Mouse (Mus musculus): ENCODE measurements at regions not wholly inside any gene's neighbourhood (a gene's known extent, or its start where the extent isn't known, plus 50 kb on each side); places are given as distances from the start of the nearest gene placed in this dataset.

GRCm38 (mm10) chr8:86320938-86321337 is 259.5 kb downstream of the Abcc12 start:
- TF ChIP-seq CTCF (IDR thresholded peaks at IDR 0.05; ENCODE audit: control insufficient read depth, insufficient read depth, low read length) (no peak), POLR2A (IDR thresholded peaks at IDR 0.05; ENCODE audit: borderline replicate concordance, control insufficient read depth, low read depth, low read length) (no peak)

Data from bone marrow, adult 2 months (tissue).